Mouse (Mus musculus) adipocyte (in vitro differentiated cells): ENCODE results near the gene Tars2.

ENCODE experiments used
- DNase-seq: peaks from one replicate; pipeline ENCODE4 v3.0.0-alpha.2; 2016; ENCODE audit warnings: low spot score

Gene Tars2

GRCm38 (mm10) chr3:95734092-95734702 lies 25.8 kb downstream of the Tars2 start:
- DNase-seq = peak; percentile 29

- DNase-seq = peak; percentile 90
These were observed 27.1 kb downstream of the Tars2 start for GRCm38 (mm10) chr3:95732744-95733521.

- no peak for DNase-seq
These were observed 27.7 kb downstream of the Tars2 start for GRCm38 (mm10) chr3:95732297-95732696.

- DNase-seq = peak; percentile 57
These were observed 28.2 kb downstream of the Tars2 start for GRCm38 (mm10) chr3:95731802-95732201.

GRCm38 (mm10) chr3:95730431-95730830 lies 29.6 kb downstream of the Tars2 start:
- no peak for DNase-seq

- no peak for DNase-seq
These were observed 31.1 kb downstream of the Tars2 start for GRCm38 (mm10) chr3:95728906-95729305.

GRCm38 (mm10) chr3:95726696-95727358 lies 33.2 kb downstream of the Tars2 start:
- DNase-seq = peak; percentile 56

GRCm38 (mm10) chr3:95725863-95726262 lies 34.1 kb downstream of the Tars2 start:
- DNase-seq = no peak

GRCm38 (mm10) chr3:95722386-95722785 lies 37.6 kb downstream of the Tars2 start:
- no peak for DNase-seq

GRCm38 (mm10) chr3:95718153-95718552 lies 41.9 kb downstream of the Tars2 start:
- no peak for DNase-seq

GRCm38 (mm10) chr3:95716075-95716474 lies 43.9 kb downstream of the Tars2 start:
- DNase-seq = no peak

GRCm38 (mm10) chr3:95709967-95710366 lies 50.0 kb downstream of the Tars2 start:
- DNase-seq = no peak

GRCm38 (mm10) chr3:95709044-95709443 lies 51.0 kb downstream of the Tars2 start:
- no peak for DNase-seq

- DNase-seq = no peak
These were observed 52.5 kb downstream of the Tars2 start for GRCm38 (mm10) chr3:95707497-95707896.

GRCm38 (mm10) chr3:95706273-95706672 lies 53.7 kb downstream of the Tars2 start:
- no peak for DNase-seq

- no peak for DNase-seq
These were observed 55.4 kb downstream of the Tars2 start for GRCm38 (mm10) chr3:95704612-95705011.

- DNase-seq = no peak
These were observed 56.7 kb downstream of the Tars2 start for GRCm38 (mm10) chr3:95703276-95703675.

- peak; percentile 52 for DNase-seq
These were observed 58.0 kb downstream of the Tars2 start for GRCm38 (mm10) chr3:95701877-95702540.

GRCm38 (mm10) chr3:95701085-95701484 lies 58.9 kb downstream of the Tars2 start:
- no peak for DNase-seq

- DNase-seq = peak; percentile 48
These were observed 59.7 kb downstream of the Tars2 start for GRCm38 (mm10) chr3:95700233-95700681.

GRCm38 (mm10) chr3:95698286-95698685 lies 61.7 kb downstream of the Tars2 start:
- no peak for DNase-seq

- peak; percentile 67 for DNase-seq
These were observed 63.6 kb downstream of the Tars2 start for GRCm38 (mm10) chr3:95696360-95696759.
